Mouse (Mus musculus): ENCODE data around the gene Fancm.

DNA sequence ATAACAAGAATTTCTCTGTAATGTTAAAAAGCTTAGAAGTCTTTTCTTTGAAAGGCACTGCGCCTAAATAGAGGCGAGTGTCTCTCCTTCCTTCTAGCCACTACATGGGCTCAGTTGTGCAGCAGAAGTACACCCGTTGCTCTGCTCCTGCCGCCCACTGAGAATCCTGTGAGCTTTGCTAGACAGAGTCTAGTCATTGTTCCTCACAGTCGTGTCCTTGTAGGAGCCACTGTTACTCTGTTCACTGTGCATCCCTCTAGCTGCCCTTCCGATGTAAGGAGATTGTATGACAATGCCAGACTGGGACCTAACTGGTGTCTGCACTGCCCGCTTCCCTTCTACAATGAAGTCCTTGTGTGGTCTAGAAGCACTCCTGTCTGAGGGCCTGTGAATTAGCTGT is 43.6 kb downstream of the Fancm start:
- TF ChIP-seq GATA1 (IDR thresholded peaks at IDR 0.05; ENCODE audit: low read depth, low read length) (no peak), CTCF (IDR thresholded peaks at IDR 0.05 in 2 of 3, conservative IDR thresholded peaks at IDR 0.05 in 1 of 3; ENCODE audit: control insufficient read depth in 1 of 3, insufficient read depth in 1 of 3, low read depth in 2 of 3, low read length in 3 of 3, poor library complexity in 1 of 3, severe bottlenecking in 1 of 3) (no peak), POLR2A (IDR thresholded peaks at IDR 0.05; ENCODE audit: control insufficient read depth in 1 of 2, insufficient read depth in 1 of 2, low read depth in 1 of 2, low read length in 2 of 2, poor library complexity in 1 of 2) (no peak), MAZ (IDR thresholded peaks at IDR 0.05; ENCODE audit: low read depth, low read length) (no peak), TBP (IDR thresholded peaks at IDR 0.05; ENCODE audit: low read depth, low read length) (no peak), RAD21 (IDR thresholded peaks at IDR 0.05; ENCODE audit: low read depth, low read length) (no peak), KAT2A (conservative IDR thresholded peaks at IDR 0.05; ENCODE audit: low read depth, low read length) (no peak), GABPA (IDR thresholded peaks at IDR 0.05; ENCODE audit: low read depth, low read length) (no peak), TCF12 (IDR thresholded peaks at IDR 0.05; ENCODE audit: low read depth, low read length) (no peak), ZC3H11A (IDR thresholded peaks at IDR 0.05; ENCODE audit: low read depth, low read length) (no peak), UBTF (IDR thresholded peaks at IDR 0.05; ENCODE audit: borderline replicate concordance, insufficient read depth, low read depth, low read length) (no peak), EP300 (IDR thresholded peaks at IDR 0.05; ENCODE audit: low read depth in 1 of 2, low read length in 2 of 2) (no peak), SMC3 (IDR thresholded peaks at IDR 0.05; ENCODE audit: low read depth, low read length) (no peak), ZKSCAN1 (IDR thresholded peaks at IDR 0.05; ENCODE audit: low read depth, low read length) (no peak)
